Mouse (Mus musculus) cortical plate, adult 2 months (tissue): ENCODE data around the gene Nsd1.

Source experiments
- CTCF ChIP-seq: fragments of 200-500 bp; IDR thresholded peaks from 2 replicates; pipeline ENCODE4 v1.5.1; 2011; ENCODE audit warnings: mild to moderate bottlenecking, control low read depth, low read length; ENCODE audit not compliant: insufficient read depth; ENCODE audit errors: extremely low read depth
- POLR2A ChIP-seq: fragments of 200-500 bp; IDR thresholded peaks from 2 replicates; pipeline ENCODE4 v1.6.1; 2011; ENCODE audit warnings: mild to moderate bottlenecking, low read length, control low read depth; ENCODE audit not compliant: insufficient read depth; ENCODE audit errors: extremely low read depth

DNA sequence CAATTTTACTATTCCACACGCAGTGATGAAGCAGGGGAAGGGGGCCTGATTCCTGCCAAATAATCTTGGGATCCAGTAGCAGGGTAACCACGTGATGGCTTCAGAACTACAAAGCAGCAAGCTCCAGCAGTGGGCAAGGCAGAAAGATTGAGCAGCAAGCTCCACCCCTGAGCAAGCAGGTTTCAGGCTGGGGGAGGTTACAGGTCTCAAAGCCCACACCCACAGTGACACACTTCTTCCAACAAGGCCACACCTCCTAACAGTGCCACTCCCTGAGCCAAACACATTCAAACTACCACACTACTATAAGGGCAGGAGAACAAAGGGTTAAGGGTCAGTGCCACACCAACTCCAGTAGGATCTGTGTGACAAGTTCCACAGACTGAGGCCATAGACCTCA lies 129.7 kb downstream of the Nsd1 start:
- TF ChIP-seq CTCF (no peak), POLR2A (no peak)
